Mouse (Mus musculus) layer of hippocampus, adult 18-20 months (tissue): Measurements from ENCODE around the gene Ddx5. TPM values are rescaled to one million over a fixed set of nuclear protein-coding genes. Genes with fewer than 3 reads are reported as not detected.
"Not testable (repeated sequence)": the region's sequence is repeated elsewhere in the genome, so short reads cannot be mapped to it uniquely, and the experiment has no call there.

Experiments used
- DNase-seq, 2 experiments: peaks; one replicate each; pipeline ENCODE4 v3.0.0; 2022; ENCODE audit warnings: low spot score in 2 of 2
- long read RNA-seq: library from polyadenylated mRNA; stranded (forward); transcript quantifications from one replicate; pipeline ENCODE4 v2.0.0, GENCODE M21; 2021
- total RNA-seq, 2 experiments: library from RNA; stranded (reverse); gene quantifications; 2 replicates each; pipeline ENCODE4 v1.2.3; 2021

Ddx5 gene
- total RNA-seq, result 100 to 1,000 TPM; 768 to 775 TPM
- long read RNA-seq, transcript Ddx5-201 (13 exons, 3,559 nt), result major isoform, 491 of 929 reads
- long read RNA-seq, transcript Ddx5-208 (12 exons, 3,593 nt), result minor isoform, 258 of 929 reads
- long read RNA-seq, partial matches to known transcripts, result 69 of 929 reads
- long read RNA-seq, other reads (novel, unspliced or antisense), result 111 of 929 reads

- peak; percentile 95 to 99 for DNase-seq
Measured at GRCm38 (mm10) chr11:106788775-106789459, at the start of gene Ddx5, which contains the start of gene Cep95. Gene Ddx5 (minus strand): TSS chr11:106789185. Gene Cep95 (plus strand): TSS chr11:106789252.

GRCm38 (mm10) chr11:106828079-106828478, 39.1 kb upstream of the Ddx5 start:
- no peak for DNase-seq

- DNase-seq, result no peak
Measured at GRCm38 (mm10) chr11:106824403-106824802, 35.4 kb upstream of the Ddx5 start.

DNA sequence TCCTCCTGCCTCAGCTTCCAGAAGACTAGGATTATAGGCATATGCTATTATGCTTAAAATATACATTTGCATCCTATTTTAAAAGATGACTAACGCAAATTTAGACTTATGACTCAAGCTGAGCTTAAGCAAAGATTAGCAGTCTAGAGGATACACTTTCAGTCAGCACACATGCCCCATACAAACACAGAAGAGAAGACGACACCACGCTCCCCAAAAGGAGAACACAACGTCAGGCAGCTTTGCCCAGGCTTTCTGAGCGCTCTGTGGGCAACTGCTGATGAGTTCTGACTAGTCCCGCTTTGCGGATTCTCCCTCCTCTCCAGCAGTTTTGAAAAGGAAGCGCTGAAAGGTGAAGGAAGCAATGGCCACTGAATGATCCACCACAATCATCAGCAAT, 34.8 kb upstream of the Ddx5 start:
- DNase-seq, result no peak

DNA sequence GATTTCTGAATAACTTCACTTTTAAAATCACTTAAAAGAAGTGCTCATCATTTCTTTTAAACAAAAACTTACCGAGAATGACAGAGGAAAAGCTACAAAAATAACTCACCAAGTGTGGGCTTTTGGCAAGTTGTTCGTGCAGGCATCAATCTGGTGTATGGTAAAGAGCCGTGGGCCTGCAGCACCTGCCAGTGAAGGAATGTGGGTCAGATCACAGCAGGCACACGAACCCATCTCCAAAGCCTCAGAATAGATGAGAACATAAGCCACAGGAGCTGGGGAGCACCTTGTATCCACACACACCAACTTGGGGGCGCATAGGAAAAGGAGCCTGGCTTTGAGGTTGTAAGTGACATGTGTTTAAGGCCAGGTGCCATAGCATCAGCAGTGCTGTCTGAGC, 33.9 kb upstream of the Ddx5 start:
- DNase-seq, result peak; percentile 45 to 70

- no peak for DNase-seq
Measured at GRCm38 (mm10) chr11:106822491-106822890, 33.5 kb upstream of the Ddx5 start.

DNA sequence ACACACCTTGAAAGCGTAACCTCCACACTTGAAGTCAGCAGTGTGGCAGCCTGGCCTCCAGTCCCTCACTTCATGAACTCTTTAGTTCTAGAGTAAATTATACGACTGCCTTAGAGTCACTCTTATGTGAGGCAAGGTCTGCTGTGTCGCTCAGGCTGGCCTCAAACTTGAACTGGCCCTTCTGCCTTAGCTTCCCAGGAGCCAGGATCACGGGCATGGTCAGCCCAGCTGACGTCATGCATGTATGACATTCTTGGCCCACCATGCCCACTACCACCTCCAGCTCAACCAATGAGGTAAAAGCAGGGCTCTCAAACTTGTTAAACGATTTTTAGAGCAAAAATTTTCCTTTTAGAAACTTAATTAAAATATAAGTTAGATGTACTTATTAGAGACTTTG, 32.4 kb upstream of the Ddx5 start:
- no peak for DNase-seq

DNA sequence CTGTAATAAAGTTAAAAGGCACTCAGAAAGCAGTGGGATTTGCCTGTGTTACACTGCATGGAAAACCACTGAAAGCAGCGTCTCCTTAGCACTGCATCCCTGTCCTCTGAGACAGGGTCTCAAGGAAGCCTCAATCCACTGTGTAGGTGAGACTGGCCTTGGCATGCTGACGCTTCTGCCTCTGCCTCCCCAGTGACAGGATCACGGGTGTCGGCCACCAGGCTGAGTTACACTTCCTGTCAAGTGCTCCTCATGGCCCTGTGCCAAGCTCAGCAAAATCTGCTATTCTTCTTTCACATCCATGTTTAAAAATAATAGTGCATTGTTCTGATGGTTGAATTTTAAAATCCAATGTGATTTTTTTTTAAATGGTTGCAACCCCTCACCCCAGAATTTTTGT, 32.0 kb upstream of the Ddx5 start:
- peak in 1 of 2 experiments; percentile 47 for DNase-seq

DNA sequence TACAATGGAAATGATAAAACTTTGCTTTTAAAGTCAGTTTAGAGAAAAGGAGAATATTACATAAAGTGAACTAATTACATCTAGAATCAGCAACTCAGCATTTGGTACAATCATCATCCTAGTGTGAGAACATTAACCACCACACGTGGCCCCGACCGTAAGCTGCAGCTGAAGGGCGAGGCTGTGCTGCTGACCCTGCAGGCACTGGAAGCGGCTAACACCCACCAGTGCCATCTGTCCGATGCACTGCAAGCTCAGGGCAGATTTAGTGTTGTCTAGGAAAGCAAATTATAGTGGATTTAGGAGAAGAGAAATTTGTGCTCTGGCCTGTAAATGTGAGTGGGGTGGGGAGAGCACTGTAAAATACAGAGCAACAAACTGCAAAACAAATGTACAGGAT, 31.3 kb upstream of the Ddx5 start:
- peak in 1 of 2 experiments; percentile 45 for DNase-seq

- no peak for DNase-seq
Measured at GRCm38 (mm10) chr11:106819595-106819994, 30.6 kb upstream of the Ddx5 start.

- peak in 1 of 2 experiments; percentile 31 for DNase-seq
Measured at GRCm38 (mm10) chr11:106818341-106818740, 29.4 kb upstream of the Ddx5 start.

DNA sequence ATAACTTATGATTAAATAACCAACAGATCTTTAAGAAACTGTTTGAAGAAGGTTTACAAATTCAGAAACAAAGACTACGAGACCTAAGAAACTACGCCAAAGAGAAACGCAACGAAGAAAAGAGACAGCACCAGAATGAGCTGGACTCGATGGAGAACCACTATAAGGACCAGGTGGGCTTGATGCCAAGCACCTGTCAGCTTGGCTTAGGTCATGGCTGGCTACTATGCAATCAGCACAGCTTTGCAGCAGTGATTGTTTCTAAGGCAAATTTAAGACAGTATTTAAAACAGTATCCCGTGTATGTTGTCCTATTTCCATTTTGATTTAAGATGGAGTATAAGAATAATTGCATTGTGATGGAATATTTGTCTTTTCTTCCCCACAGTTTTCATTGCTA, 28.8 kb upstream of the Ddx5 start:
- no peak for DNase-seq

DNA sequence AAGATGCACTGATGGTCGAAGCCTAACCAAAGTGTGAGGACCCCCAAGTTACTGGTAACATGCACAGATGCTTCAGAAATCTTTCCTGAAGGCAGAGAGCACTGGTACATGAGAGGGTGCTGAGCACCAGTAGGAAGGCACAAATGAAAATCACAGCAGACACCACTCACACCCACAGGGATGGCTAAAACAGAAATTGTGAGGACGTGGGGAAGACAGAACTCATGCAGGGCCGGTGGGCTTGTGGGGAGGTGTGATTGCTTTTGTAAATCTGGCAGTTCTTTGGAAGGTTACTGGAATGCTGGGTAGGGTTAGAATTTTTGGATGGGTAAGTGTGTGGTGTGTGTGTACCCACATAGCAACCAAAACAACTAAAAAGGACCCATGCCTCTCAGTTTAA, 28.2 kb upstream of the Ddx5 start:
- no peak for DNase-seq

- DNase-seq, result no peak
Measured at GRCm38 (mm10) chr11:106816316-106816715, 27.3 kb upstream of the Ddx5 start.

- no peak for DNase-seq
Measured at GRCm38 (mm10) chr11:106815761-106816160, 26.8 kb upstream of the Ddx5 start.

DNA sequence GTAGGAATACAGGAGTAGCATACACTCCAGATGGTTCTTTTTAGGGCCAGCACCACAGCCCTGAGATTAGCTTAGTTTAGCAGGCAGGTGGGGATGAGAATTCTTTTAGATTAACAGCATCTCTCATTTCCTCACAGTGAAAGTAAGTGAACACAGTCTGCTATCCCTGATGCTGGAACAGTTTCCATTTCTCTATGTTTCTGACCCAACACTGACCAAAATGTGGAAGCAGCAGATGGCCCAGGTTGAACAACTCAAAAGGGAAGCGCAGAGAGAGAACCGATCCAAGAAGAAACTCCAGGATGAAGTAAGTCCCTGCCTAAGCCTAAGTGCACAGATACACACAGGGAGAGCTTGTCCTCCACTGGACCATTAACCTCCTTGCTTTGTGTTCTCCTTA, 26.3 kb upstream of the Ddx5 start:
- DNase-seq, result no peak

DNA sequence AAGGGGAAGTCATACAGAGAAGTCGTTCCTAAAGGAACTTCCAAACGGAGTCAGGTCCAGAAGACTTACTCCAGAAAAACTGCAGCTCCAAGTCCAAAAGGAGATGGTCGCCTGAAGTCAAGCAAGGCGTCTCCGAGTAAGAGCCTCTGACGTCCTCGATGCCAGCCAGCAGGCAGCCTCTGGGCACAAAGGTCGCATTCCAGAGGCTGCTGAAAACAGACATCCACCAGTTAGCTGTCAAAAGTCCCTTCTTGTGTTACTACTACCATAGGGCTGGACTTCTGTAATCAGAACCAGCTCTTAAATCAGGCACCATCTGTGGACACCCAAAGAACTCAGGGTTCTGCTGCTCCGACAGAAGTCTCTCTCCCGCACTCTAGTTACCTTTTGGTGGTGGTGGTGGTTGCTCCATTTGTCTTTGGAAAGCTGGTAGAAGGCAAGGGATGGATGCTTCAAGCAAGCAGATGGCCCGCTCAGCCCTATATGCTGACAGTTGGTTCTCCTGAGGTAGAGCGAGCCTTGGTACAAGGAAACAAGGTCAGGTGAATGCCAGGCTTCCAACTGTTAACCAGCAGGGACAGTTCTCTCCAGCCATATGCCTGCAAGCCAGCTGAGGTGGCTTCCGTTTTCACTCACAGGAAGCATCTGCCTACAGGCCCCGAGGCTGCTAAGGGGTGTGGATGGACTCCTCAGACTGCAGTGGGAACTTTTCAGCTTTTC, 25.8 kb upstream of the Ddx5 start:
- no peak for DNase-seq

GRCm38 (mm10) chr11:106812410-106813136, 23.6 kb upstream of the Ddx5 start:
- no peak for DNase-seq

- DNase-seq, result not testable (repeated sequence)
Measured at GRCm38 (mm10) chr11:106807442-106807841, 18.5 kb upstream of the Ddx5 start.

- no peak for DNase-seq
Measured at GRCm38 (mm10) chr11:106802069-106802627, 13.2 kb upstream of the Ddx5 start.

- DNase-seq, result no peak
Measured at GRCm38 (mm10) chr11:106795679-106796078, 6.7 kb upstream of the Ddx5 start.
